Mouse (Mus musculus) embryonic facial prominence, embryonic 11.5 days (tissue): ENCODE results near the gene Ttc7b. TPM values are rescaled to one million over a fixed set of nuclear protein-coding genes. Genes with fewer than 3 reads are reported as not detected.

Source experiments
- ATAC-seq: fragments of 200-750 bp; cut with Nextera tagmentation; replicated peaks from 2 replicates; pipeline ENCODE4 v1.8.0; 2017; ENCODE audit warnings: low read depth; ENCODE audit not compliant: insufficient number of reproducible peaks, low FRiP score, low TSS enrichment
- DNase-seq: peaks from one replicate; pipeline ENCODE4 v3.0.0-alpha.2; 2015; ENCODE audit warnings: low spot score
- H3K27ac ChIP-seq: fragments of 300-500 bp; sonication (generic); replicated peaks from 2 replicates; pipeline ENCODE4 v1.5.1; 2014; ENCODE audit warnings: mild to moderate bottlenecking, low read depth, low read length, control low read depth
- H3K27me3 ChIP-seq: fragments of 300-500 bp; sonication (generic); 2 replicates; pipeline ENCODE4 v1.6.1; 2014; ENCODE audit warnings: mild to moderate bottlenecking, low read length, moderate library complexity, mixed read lengths; ENCODE audit not compliant: control insufficient read depth, insufficient read depth
- H3K36me3 ChIP-seq: fragments of 300-500 bp; sonication (generic); replicated peaks from 2 replicates; pipeline ENCODE4 v1.6.1; 2014; ENCODE audit warnings: low read depth, mild to moderate bottlenecking, low read length, moderate library complexity, mixed read lengths; ENCODE audit not compliant: control insufficient read depth, insufficient read depth
- H3K4me1 ChIP-seq: fragments of 300-500 bp; sonication (generic); 2 replicates; pipeline ENCODE4 v1.6.1; 2014; ENCODE audit warnings: low read length, mixed read lengths; ENCODE audit not compliant: control insufficient read depth, insufficient read depth
- H3K4me2 ChIP-seq: fragments of 300-500 bp; sonication (generic); 2 replicates; pipeline ENCODE4 v1.6.1; 2014; ENCODE audit warnings: low read depth, mild to moderate bottlenecking, control low read depth, low read length, moderate library complexity
- H3K4me3 ChIP-seq: fragments of 300-500 bp; sonication (generic); 2 replicates; pipeline ENCODE4 v1.5.1; 2014; ENCODE audit warnings: low read depth, low read length, control low read depth
- H3K9ac ChIP-seq: fragments of 300-500 bp; sonication (generic); replicated peaks from 2 replicates; pipeline ENCODE4 v1.6.1; 2014; ENCODE audit warnings: mild to moderate bottlenecking, control low read depth, low read length
- H3K9me3 ChIP-seq: fragments of 300-500 bp; sonication (generic); replicated peaks from 2 replicates; pipeline ENCODE4 v1.6.1; 2016; ENCODE audit warnings: mild to moderate bottlenecking, low read length, inconsistent platforms, mixed read lengths; ENCODE audit not compliant: control insufficient read depth
- WGBS: fragments of 180-500 bp; shearing (Covaris S2); extraction: QIAGEN DNeasy Blood & Tissue Kit; methylation state at CpG from one replicate; pipeline ENCODE4 v1.1.7; 2014; 5-methylcytosine and 5-hydroxymethylcytosine counted together
- polyA plus RNA-seq: library from polyadenylated mRNA; unstranded; fragments of >200 nt; fragmentation: Nextera tagmentation; extraction: Ambion mirVana; gene quantifications from 2 replicates; pipeline ENCODE4 v1.2.1, GENCODE M21; 2014

Gene Ttc7b
- polyA plus RNA-seq, 1 experiment from 2014 or later, result 10.0 TPM

DNA sequence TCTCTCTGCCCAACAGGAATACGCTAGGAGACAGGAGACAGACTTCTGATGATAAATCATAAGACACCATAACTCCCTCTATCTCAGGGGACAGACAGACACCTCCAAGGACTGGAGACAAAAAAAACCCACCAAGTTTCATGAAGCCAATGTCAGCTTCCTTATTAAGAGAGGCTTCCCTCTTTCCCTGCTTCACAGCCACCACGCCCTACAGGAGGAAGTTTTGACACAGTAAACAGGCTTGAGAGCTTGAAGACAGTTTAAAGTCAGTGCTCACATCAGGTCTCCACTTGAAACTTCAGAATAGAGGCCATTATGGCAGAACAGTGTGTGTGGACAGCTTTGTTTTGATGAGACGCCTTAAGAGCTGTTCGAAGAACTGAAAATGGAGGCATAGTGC lies 200.9 kb downstream of the Ttc7b start:
- Histone ChIP-seq H3K4me3 (no peak overlapping the region), H3K27me3 (no peaks in the 10 kb centered on the region), H3K9ac (no peak overlapping the region), H3K27ac (no peak overlapping the region), H3K36me3 (no peaks in the 10 kb centered on the region), H3K9me3 (no peaks in the 10 kb centered on the region), H3K4me1 (no peaks in the 10 kb centered on the region), H3K4me2 (no peak overlapping the region)
- ATAC-seq (no peak), DNase-seq (no peak)
- WGBS, result 90% methylated on average over 4 of the region's 4 CpGs

DNA sequence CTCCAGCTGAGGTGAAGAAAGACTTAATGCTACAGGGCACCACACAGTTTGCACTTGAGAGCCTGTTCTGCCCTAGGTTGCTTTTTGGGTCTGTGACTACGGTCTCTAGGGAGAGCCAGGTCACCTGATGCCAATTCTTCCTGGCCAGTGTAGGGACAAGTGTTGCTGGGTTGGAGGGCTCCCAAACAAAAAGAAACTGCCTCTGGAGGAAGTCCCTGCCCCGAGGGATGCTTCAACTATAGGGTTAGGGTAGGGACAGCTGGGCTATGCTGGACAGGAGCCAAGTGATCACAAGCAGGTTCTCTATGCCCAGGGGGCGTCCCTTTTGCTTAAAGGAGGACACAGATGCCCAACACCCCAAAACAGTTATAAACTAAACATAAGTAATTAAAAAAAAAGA lies 202.7 kb downstream of the Ttc7b start:
- Histone ChIP-seq H3K27ac (no peak overlapping the region), H3K27me3 (no peaks in the 10 kb centered on the region), H3K9me3 (no peaks in the 10 kb centered on the region), H3K4me2 (no peak overlapping the region), H3K9ac (no peak overlapping the region), H3K4me3 (no peak overlapping the region), H3K36me3 (no peaks in the 10 kb centered on the region), H3K4me1 (no peaks in the 10 kb centered on the region)
- 60% methylated on average over 3 of the region's 3 CpGs for WGBS
- ATAC-seq (no peak), DNase-seq (no peak)

- WGBS, result 81% methylated on average over 9 of the region's 9 CpGs
- Histone ChIP-seq H3K27ac (no peak overlapping the region), H3K9me3 (no peaks in the 10 kb centered on the region), H3K4me2 (no peak overlapping the region), H3K4me3 (no peak overlapping the region), H3K9ac (no peak overlapping the region), H3K27me3 (no peaks in the 10 kb centered on the region), H3K36me3 (no peaks in the 10 kb centered on the region), H3K4me1 (no peaks in the 10 kb centered on the region)
- DNase-seq (no peak), ATAC-seq (no peak; the same call in 1 of the 2 replicates)
Observed at GRCm38 (mm10) chr12:100316094-100316493, 204.5 kb downstream of the Ttc7b start.

DNA sequence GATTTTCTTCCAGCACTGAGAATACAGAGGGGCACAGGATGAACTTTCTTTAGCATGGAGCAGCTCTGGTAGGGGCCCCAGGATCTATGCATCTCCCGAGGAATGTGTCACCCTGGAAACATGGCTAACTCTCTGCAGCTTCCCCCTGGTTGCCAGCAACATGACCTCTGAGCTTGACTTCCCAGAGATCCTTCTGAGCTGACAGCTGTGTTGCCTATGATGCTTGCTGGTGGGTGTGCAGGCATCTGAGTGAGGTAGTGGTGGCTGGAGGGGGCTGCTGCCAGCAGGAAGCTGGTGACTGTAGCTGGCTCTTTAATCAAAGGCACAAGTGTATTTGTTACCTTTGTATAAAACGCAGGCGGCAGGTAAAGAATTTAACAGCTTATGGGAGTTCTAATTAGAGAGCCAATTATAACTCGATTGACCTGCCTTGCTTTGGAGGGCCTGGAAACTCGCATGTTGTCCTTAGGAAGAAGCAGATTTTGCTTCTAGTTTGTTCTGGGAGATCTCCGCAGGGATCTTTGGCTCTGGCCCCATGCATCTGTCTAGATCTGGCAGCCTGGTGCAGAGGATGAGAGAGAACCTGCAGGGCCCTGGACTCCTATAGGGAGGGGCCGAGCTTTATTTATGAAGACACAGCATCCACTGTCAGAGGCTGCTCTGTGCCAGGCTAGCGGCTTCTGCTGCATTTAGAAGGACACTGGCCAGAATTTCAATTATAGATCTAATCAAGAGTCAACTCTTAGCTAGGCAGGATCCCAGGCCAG lies 205.3 kb downstream of the Ttc7b start:
- no peak for ATAC-seq
- no peak for DNase-seq
- Histone ChIP-seq H3K9ac (no peak overlapping the region), H3K36me3 (no peaks in the 10 kb centered on the region), H3K4me1 (no peaks in the 10 kb centered on the region), H3K27me3 (no peaks in the 10 kb centered on the region), H3K27ac (no peak overlapping the region), H3K9me3 (no peaks in the 10 kb centered on the region), H3K4me3 (no peak overlapping the region), H3K4me2 (no peak overlapping the region)
- WGBS, result 65% methylated on average over 8 of the region's 8 CpGs

DNA sequence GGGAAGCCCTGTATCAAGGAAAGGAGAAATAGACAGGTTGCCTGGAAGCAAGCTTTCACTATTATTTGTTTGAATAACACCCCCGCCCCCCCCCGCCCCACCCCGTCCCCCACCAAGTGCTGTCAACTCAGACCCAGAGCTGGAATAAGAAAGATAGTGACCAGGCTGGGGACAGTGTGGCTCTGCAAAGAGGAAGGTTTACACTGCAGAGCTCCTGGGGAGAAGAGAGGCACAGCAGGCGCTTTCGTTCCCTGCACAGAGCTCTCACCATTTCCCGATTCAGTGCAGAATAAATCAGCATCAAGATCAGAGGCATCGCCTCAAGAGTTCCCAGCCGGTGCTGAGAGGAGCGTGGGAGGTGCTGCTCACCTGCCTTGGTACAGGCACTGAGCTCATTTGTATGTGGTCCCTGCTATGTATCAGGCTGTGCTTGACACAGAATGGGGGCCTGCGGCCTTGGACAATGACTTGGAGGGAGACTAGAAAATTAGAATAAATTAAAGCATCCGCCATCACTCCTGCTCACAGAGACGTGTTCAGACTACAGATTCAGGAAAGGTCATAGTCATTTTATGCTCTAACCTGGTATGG lies 206.7 kb downstream of the Ttc7b start:
- no peak overlapping the region for H3K27ac ChIP-seq
- no peaks in the 10 kb centered on the region for H3K27me3 ChIP-seq
- H3K4me3 ChIP-seq, result no peak overlapping the region
- WGBS, result 60% methylated on average over 12 of the region's 12 CpGs
- H3K36me3 ChIP-seq, result no peaks in the 10 kb centered on the region
- H3K9ac ChIP-seq, result no peak overlapping the region
- DNase-seq (no peak), ATAC-seq (no peak)
- H3K4me2 ChIP-seq, result no peak overlapping the region
- H3K9me3 ChIP-seq, result no peaks in the 10 kb centered on the region
- no peaks in the 10 kb centered on the region for H3K4me1 ChIP-seq

- Histone ChIP-seq H3K4me2 (no peak overlapping the region), H3K36me3 (no peaks in the 10 kb centered on the region), H3K27ac (no peak overlapping the region), H3K4me1 (no peaks in the 10 kb centered on the region), H3K9ac (no peak overlapping the region), H3K9me3 (no peaks in the 10 kb centered on the region), H3K27me3 (no peaks in the 10 kb centered on the region), H3K4me3 (no peak overlapping the region)
- 82% methylated on average over 6 of the region's 6 CpGs for WGBS
- DNase-seq, result no peak
- no peak for ATAC-seq
Observed at GRCm38 (mm10) chr12:100313209-100313608, 207.4 kb downstream of the Ttc7b start.

DNA sequence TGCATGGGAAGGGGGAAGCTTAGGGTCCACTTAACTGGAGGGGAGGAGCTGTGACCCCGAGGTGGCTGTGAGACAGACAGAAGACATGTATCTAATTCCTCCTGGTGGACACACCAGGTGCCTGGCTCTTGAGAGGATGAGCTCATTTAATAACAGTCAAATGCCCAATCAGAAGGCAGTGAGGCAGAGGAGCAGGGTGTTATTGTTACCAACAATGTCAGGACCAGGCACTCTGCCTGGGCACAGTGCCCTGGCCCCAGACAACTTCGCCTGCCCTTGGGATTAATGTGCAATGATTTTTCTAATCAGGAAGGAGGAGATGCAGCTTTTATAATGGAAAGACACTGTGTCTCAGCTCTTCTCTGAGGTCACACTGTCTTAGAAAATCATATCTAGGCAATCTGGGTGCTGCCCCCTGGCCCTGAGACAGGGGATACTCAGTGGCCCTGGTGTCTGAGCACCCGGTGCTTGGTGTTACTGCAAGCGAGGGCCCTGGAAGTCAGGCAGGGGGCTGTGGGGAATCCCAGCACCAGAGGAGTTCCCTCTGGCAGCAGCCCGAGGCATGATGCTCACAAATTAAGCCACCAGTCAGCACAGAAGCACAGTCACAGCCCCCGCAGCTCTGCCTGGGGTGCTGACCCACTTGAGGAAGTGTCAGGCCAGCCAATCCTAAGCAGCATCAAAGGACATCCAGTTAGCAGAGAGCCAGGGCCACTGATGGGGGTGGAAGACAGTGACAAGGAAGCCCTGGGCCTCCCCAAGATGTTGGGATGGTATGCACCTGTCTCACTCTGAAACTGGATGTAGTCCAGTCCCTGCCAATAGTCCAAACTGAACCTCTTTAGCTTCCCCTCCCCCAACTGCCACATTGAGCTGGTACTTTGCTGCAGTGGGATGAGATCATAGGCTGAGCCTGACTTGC lies 209.9 kb downstream of the Ttc7b start:
- H3K27me3 ChIP-seq, result no peaks in the 10 kb centered on the region
- H3K4me3 ChIP-seq, result no peak overlapping the region
- H3K36me3 ChIP-seq, result no peaks in the 10 kb centered on the region
- H3K4me1 ChIP-seq, result no peaks in the 10 kb centered on the region
- 57% methylated on average over 6 of the region's 6 CpGs for WGBS
- H3K9me3 ChIP-seq, result no peaks in the 10 kb centered on the region
- ATAC-seq (no peak), DNase-seq (no peak)
- H3K4me2 ChIP-seq, result no peak overlapping the region
- no peak overlapping the region for H3K27ac ChIP-seq
- no peak overlapping the region for H3K9ac ChIP-seq

DNA sequence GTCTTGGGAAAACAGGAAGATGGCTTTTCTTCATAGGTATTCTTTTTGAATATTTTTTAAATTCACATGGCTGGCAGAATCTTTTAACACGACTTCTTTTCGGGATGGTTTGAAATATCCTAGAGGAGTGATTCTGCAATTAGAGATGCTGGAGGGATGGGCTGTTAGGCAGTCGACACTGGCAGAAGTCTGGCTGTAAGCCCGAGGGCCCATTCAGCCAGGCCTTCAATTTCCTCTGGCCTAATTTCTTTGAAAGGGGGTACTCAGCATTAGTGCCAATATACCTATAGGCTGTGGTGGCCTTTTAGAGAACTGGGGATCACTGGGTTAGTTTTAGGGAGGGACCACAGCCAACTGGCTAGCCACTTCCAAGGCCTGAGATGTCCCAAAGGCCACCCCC lies 211.4 kb downstream of the Ttc7b start:
- Histone ChIP-seq H3K27me3 (no peaks in the 10 kb centered on the region), H3K4me1 (no peaks in the 10 kb centered on the region), H3K4me2 (no peak overlapping the region), H3K27ac (no peak overlapping the region), H3K4me3 (no peak overlapping the region), H3K9me3 (no peaks in the 10 kb centered on the region), H3K9ac (no peak overlapping the region), H3K36me3 (no peaks in the 10 kb centered on the region)
- ATAC-seq (no peak), DNase-seq (no peak)
- WGBS, result 69% methylated on average over 4 of the region's 4 CpGs
